Mouse (Mus musculus): ENCODE results near the gene S1pr5. TPM values are rescaled to one million over a fixed set of nuclear protein-coding genes. Genes with fewer than 3 reads are reported as not detected.
"Not testable (repeated sequence)": the region's sequence is repeated elsewhere in the genome, so short reads cannot be mapped to it uniquely, and the experiment has no call there.

S1pr5 gene
- total RNA-seq, 2 experiments from 2014 or later = 0.09 to 0.12 TPM

DNA sequence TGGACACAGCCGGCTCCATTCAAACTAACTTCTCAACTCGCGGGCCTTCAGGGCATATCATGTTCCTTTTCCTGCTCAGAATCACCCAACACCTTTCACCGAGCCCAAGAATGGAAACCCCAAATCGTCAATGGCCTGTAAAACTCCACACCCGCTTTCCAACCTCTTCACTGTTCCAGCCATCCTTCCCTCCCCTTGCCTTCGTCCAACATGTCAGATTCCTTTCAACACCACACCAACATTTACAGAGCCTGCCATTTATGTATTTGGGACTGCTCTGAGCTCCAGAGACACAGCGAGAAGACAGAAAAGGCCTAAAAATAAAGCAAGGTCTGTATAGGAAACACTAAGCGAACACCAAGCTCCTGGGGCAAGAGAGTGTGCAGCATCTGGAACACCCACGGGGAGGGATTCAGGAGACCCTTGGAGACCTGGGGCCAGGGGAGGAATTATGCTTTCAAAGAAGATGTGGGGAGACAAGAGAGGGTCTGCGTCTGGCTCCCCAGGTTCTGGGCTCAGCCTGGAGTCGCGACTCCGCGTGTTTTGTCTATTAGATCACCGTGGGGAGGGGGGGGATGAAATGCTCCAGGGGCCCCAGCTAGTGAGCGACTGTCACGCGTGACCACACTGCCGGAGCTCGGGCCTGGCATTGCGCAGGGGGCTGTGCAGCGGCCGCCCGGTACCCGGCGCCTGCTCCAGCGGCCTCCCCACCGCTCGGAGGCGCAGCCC, 10.1 kb downstream of the S1pr5 start:
- DNase-seq (ENCODE audit: low spot score) = no peak

DNA sequence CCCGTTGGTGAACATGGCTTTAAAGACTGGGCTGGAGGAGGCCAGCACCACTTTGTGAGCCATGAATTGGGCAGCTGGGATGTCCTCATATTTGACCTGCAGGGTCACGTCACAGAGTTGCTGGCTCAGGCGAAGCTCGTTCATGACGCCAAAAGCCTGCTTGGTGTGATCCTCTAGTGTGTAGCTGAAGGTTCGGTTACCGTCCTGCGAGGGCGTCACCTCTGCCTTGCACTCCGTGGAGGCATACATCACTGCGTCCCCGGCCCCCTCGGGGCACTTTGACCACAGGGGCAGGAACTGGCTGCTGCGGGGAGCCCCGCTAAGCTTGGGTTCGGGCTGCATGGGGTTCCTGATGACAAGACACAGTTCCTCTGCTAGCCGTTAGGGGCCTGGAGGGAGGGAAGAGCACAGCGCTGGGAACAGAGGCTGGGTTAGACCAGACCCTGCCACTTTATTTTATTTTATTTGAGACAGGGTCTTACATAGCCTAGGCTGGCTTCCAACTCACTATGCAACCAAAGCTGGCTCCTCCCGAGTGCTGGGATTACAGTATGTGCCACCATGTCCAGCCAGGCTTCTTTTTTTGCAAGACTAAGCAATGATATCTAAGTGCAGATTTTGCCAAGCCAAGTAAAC, 10.8 kb downstream of the S1pr5 start:
- peak; percentile 37 for DNase-seq (ENCODE audit: low spot score)

DNA sequence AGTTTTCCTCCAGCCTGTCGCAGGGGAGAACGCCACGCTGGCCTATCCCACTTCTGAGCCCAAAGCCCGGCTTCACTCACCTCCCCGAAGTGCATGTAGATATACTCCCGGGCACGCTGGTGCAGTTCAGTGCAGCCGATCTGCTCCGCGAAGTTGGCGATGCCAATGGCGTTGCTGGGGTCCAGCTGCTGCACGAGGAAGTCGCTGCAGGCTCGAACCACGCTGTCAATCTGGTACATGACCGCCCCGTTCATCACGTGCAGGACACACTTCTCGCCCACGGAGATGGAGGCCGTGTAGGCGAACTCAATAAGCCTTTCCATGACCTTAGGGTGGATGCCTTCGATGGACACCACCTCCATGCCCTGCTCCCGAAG, 11.3 kb downstream of the S1pr5 start:
- no peak for DNase-seq (ENCODE audit: low spot score)

DNA sequence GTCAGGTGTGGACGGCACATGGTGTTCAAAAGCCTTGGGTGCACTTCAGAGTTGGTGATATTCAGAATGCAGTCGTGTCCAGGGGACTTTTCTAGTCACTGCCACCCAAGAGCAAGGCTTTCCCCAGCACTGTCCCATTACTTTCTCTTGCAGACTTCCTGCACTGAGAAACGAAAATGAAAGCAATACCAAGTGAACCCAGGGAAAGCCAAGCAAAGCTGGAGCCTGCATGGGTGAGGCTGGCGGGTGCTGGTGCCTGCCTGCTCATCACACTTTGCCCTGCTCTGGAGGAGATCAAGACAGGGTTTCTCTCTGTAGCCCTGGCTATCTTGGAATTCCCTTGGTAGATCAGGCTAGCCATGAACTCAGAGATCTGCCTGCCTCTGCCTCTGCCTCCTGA, 12.9 kb downstream of the S1pr5 start:
- DNase-seq (ENCODE audit: low spot score) = no peak

DNA sequence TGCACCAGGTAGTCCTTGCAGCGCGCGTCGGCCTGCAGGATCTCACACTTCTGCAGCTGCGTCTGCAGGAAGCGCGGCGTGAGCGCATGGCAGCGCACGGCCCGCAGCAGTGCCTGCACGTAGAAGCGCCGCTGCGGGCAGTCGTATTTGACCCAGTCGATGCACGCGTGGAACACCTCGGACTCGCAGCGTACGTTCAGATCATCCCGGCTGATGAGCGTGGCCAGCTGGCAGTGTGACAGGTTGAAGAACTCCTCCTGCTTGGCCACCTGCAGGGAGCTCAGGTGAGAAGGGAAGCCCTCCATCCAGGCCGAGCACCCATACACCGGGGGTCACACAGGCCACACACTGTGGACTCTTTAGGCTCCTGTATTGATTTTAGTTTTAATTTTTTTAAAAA, 14.4 kb downstream of the S1pr5 start:
- no peak for DNase-seq (ENCODE audit: low spot score)

DNA sequence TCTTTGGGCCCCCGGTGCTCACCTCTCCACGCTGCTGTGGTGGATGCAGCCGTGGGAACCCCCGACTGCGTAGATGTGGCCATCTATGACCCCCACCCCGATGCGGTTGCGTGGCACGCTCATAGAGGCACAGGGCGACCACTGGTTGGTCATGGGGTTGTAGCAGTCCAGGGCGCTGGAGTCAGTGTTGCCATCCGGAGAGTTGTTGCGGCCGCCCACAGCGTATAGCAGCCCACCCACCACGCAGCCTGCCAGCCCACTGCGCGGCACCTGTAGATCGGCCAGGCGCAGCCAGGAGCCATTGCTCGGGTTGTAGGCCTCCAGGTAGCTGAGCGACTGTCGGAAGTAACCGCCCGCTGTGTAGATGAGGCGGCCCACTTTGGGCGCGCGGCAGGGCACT, 14.9 kb downstream of the S1pr5 start:
- no peak for DNase-seq (ENCODE audit: low spot score)

DNA sequence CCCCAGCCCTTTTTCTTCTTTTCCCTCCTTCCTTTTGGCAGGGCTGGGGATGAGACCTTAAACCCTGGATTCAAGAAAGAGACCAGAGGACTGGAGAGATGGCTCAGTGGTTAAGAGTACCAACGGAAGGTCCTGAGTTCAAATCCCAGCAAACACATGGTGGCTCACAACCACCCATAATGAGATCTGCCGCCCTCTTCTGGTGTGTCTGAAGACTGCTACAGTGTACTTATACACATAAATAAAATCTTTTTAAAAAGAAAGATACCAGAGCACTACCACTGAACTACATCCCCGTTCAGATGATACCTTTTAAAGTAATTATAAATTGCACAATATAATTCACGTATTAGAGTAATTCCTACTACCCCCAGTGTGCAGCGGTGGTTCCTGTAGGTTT, 15.4 kb downstream of the S1pr5 start:
- no peak for DNase-seq (ENCODE audit: low spot score)

DNA sequence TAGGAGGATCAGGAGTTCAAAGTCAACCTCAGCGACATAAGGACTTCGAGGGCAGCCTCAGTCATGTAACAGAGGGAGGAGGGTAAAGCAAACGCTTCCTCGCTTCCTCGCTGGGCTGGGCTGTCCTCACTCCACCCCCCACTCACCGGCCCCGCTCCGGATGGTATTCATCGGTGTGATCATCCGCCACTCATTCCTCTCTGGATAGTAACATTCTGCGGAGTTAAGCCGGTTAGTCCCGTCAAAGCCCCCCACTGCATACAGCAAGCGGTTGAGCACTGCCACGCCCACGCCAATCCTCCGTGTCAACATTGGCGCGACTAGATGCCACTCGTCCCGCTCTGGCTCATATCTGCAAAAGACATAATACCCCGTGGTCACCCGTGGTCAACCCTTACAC, 16.7 kb downstream of the S1pr5 start:
- DNase-seq (ENCODE audit: low spot score) = no peak

DNA sequence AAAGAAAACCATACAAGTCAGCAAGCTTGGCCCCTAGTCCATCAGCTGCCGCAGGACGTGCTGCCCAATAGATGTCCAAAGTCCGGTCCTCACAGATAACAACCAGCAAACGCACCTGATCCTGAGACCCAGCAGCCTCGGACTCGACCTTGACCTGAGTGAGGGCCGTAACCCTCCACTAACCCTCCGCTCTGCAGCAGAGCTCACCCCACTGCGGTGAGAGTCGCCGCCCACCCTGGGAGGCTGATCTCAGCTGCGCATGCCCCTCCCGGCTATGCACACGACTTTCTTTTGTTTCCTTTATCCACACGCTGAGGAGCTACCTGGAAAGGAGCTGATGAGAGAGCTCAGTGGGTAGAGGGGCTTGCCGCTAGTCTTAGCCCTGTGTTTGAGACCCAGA, 20.9 kb downstream of the S1pr5 start:
- DNase-seq (ENCODE audit: low spot score) = no peak

DNA sequence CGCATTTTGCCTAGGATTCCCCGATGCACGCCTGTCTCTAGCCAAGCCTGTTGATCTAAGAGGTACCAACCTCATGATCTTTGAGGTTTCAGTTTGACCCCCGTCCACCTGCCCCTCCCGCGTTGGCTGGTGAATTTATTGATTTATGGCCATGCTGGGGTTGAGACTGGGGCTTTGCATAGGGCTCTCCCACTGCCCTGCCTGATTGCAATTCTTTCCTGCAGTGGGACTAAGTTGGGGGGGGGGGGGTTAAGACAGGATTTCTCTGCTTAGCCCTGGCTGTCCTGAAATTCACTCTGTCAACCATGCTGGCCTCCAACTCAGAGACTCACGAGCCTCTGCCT, 22.9 kb downstream of the S1pr5 start:
- no peak for DNase-seq (ENCODE audit: low spot score)

DNA sequence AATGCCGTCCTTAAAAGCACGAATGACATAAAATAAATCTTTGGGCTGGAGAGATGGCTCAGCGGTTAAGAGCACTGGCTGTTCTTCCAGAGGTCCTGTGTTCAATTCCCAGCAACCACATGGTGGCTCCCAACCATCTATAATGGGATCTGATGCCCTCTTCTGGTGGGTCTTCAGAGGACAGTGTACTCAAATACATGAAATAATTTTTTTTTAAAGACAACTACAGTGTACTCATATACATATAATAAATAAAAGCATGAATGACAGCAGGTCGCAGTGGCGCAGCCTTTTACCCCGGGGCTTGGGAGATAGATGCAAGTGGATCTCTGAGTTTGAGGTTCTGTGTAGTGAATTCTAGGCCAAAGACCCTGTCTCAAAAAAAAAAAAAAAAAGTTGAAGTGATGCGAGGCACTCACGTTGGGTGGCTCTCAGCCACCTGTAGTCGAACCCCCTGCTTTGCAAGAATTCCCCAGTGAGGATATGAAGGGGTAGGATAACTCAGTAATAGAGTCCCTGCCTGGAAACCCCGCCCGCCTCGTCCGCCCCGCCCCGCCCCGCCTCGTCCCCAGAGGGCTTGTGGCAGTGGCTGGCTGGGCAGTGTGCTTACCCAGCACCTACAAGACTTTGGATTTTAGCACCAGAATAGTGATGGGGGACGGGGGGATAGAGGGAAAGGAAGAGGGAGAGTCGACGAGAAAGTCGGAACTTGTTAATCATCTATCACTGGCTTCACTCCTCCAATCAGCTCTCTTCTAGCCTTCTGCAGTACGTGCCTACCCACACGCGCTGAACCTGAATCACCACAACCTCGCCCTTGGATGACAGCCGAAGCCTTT, 23.4 kb downstream of the S1pr5 start:
- peak; percentile 31 for DNase-seq (ENCODE audit: low spot score)

DNA sequence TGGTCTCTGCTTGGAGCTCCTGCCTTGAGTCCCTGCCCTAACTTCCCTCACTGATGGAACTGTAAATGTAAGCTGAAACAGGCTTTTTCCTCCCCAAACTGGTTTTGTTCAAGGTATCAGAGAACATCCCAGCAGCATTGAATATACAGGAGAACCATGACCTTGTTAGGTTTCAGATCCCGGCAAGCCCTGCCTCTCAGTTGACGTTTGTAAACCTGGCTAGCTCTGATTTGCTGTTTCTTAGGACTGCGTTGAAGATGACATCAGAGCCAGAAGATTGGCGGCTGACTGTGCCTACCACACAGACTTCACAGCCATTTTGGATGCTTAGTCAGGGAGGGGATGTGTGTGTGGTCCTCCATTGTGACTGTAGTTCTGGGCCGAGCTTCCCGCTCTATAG, 24.3 kb downstream of the S1pr5 start:
- no peak for DNase-seq (ENCODE audit: low spot score)

DNA sequence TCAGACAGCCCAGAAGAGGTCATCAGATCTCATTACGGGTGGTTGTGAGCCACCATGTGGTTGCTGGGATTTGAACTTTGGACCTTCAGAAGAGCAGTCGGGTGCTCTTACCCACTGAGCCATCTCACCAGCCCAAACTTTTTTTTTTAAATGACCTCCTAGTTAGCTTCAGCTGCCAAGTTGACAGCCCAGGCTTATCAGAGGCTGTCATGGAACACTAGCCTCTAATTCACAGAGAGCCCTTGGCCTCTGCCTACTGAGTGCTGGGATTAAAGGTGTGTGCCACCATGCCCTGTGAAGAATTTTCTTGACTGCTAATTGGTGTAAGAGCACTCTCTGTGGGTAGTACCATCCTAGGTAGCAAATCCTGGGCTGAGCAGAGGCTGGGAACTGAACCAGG, 24.8 kb downstream of the S1pr5 start:
- not testable (repeated sequence) for DNase-seq (ENCODE audit: low spot score)

DNA sequence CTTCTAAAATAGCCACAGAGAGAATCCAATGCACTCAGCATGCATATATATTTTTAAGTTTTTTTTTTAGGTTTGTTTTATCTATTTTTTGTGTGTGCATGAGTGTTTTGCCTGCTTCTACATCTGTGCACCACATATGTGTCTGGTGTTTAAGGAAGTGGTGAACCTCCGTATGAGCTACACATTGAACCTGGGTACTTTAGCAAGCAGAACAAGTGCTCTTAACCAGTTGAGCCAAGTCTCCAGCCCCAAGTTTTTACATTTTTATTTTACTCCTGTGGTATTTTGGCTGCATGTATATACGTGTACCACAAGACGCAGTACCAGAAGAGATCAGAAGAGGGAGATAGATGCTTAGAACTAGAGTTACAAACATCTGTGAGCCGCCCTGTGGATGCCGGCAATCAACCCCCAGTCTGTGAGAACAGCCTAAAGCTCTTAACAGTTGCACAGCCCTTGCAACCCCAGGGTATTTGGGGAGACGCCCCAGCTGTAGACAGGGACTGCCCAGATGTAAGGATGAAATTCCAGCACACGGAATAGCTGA, 26.8 kb downstream of the S1pr5 start:
- peak; percentile 52 for DNase-seq (ENCODE audit: low spot score)

DNA sequence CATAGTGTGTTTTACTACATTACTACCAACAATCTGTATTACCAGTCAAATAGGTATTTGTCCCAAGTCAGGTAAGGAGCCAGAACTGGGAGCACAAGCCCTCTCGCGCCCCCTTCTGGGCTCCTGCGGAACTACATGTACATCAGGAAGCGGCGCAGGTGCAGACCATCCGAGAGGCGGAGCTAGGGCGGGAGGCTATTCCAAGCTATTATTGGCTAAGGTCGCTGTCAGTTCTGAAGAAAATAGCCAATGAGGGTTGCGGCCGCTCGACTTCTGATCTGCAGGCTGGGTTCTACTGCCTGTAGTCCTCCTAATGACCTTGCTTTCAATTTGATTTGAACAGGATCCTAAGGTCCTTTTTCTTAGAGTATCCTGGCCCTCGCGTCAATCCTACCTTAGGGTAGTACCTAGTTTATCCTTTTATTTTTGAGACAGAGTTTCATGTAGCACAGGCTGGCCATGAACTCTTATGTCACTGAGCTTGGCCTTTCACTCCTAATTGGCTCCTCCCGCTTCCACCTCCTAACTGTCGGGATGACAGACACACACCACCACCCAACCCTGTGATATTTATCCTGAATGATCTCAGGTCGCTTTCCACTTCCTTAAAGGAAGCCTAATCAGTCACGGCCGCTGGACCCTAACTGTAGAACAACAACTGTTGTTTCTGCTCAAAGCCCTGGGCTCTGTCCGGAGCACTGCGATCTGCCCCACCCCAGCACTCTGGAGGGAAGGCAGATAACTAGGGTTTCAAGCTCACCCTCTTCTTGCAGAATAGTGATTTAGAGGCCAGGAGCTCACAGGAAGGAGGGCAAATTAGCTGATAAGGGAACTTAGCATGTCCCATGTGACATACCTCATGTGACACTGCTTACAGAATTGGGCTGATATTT, 27.5 kb downstream of the S1pr5 start:
- peak; percentile 95 for DNase-seq (ENCODE audit: low spot score)

DNA sequence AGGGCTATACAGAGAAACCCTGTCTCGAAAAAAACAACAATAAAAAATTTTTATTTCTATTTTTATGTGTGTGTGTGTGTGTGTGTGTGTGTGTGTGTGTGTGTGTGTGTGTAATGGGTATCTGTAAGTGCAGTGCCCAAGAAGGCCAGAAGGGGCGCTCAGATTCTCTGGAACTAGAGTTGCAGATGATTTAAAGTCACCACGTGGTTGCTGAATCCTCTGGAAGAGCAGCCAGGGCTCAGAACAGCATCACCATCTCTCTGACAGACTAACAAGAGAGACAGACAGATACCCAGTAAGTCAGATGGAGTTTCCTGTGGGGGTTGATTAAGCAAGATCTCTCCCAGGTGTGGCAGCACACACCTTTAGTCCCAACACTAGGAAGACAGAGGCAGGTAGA, 28.4 kb downstream of the S1pr5 start:
- DNase-seq (ENCODE audit: low spot score) = no peak

DNA sequence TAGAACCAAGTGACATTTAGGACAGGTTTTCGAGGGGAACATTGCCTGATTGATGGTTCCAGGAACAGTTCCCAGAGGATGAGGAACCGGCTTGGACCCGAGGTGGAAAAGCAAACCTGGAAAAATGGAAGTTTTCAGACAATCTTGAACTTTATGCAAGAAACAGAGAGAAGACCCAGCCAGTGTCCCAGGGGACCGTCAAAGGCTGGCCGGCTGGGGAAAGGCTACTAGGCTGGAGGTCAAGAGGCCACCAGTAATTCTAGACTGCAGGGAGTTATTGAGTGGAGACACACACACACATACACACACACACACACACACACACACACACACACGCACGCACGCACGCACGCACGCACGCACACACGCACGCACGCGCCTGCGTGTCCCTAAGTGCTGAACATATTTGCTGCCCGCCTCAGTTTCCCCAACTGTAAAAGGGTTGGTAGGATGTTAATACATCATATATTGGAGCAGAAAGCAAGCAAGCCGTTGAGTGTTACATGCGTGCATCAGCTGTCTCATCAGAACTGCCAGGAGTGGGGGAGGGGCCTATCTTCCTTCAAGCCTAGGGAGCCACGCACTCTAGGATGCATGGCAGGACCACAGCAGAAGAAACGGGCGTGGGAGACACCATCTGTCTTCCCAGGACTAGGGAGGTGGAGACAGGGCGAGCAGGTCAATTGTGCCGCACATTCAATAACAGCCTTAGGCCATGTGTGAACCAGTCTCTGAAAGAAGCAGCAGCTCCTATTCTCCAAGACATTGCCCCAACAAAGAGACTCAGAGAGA, 32.0 kb downstream of the S1pr5 start:
- DNase-seq (ENCODE audit: low spot score) = no peak

DNA sequence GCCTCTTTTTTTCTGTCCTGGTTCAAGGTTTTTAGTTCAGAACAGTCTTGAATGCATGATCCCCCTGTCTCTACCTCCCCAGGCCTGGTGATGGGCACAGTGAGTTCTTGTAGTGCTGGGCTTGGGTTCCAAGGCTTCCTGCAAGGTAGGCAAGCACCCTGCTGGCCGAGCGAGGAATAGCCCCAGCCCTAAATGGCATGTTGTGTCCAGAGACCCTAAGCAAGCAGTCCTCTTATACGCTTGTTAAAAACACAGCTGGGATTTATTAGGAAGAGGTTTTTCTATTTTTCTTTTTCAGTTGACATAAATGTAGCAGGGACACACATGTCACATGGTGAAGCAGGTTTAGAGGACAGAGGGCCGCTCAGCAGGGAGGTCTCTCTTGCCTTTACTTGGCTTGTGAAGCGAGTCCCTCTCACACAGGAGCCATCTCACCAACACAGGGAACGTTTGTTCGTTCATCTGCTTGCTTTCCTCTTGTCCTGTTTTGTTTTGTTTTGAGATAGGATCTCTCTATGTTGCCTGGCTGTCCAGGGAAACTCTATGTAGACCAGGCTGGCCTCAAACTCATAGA, 34.5 kb downstream of the S1pr5 start:
- no peak for DNase-seq (ENCODE audit: low spot score)

DNA sequence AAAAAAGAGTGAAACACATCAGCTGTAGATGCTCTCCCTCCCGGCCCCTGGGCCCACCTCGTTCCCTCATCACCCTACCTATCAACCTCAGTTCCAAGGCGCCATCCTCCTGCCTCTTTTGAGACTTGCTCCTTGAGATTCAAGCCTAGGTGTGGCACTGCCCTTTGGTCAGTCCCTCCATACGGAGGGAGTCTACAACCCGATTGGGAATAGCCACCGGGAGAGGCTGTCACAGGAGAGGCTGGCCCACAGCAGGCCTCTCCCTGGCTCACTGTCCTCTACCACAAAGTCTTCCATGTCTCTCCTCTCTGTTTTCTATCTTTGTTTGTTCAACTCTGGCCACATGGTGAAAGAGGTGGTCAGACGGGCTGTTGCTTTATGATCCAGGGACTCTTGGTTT, 36.6 kb downstream of the S1pr5 start:
- no peak for DNase-seq (ENCODE audit: low spot score)

DNA sequence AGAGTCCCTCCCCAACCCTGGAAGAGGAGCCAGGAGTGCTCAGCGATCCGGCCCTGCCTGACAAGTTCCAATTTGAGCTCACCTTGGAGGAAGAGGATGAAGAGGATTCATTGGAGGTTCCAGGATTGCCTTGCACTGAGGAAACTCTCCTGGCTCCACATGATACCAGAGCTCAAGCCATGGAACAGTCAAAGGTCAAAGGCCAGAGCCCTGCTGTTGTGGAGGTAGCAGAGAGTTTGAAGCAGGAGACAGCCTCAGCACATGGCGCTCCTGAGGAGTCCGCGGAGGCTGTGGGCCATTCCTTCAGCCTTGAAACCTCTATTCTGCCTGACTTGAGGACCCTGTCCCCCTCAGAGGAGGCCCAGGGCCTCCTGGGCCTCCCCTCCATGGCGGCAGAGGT, 37.4 kb downstream of the S1pr5 start:
- no peak for DNase-seq (ENCODE audit: low spot score)
